Mouse (Mus musculus) heart, embryonic 16.5 days (tissue): ENCODE measurements around the gene Plekhd1. TPM values are rescaled to one million over a fixed set of nuclear protein-coding genes. Genes with fewer than 3 reads are reported as not detected.

Experiments used
- ATAC-seq: fragments of 200-750 bp; cut with Nextera tagmentation; replicated peaks from 2 replicates; pipeline ENCODE4 v1.8.0; 2017; ENCODE audit warnings: moderate number of reproducible peaks; ENCODE audit not compliant: insufficient read depth, low FRiP score; ENCODE audit errors: extremely low read depth
- H3K27ac ChIP-seq: fragments of 300-500 bp; sonication (generic); 2 replicates; pipeline ENCODE4 v1.5.1; 2014; ENCODE audit warnings: mild to moderate bottlenecking, low read length, control low read depth, moderate library complexity
- H3K27me3 ChIP-seq: fragments of 300-500 bp; sonication (generic); 2 replicates; pipeline ENCODE4 v1.6.1; 2014; ENCODE audit warnings: low read length, mixed read lengths; ENCODE audit not compliant: control insufficient read depth, insufficient read depth
- H3K36me3 ChIP-seq: fragments of 300-500 bp; sonication (generic); 2 replicates; pipeline ENCODE4 v1.6.1; 2014; ENCODE audit not compliant: control insufficient read depth, insufficient read depth
- H3K4me1 ChIP-seq: fragments of 300-500 bp; sonication (generic); 2 replicates; pipeline ENCODE4 v1.6.1; 2014; ENCODE audit warnings: low read length, mixed read lengths; ENCODE audit not compliant: control insufficient read depth, insufficient read depth
- H3K4me2 ChIP-seq: fragments of 300-500 bp; sonication (generic); 2 replicates; pipeline ENCODE4 v1.6.1; 2014; ENCODE audit warnings: low read depth, mild to moderate bottlenecking, control low read depth, low read length
- H3K4me3 ChIP-seq: fragments of 300-500 bp; sonication (generic); 2 replicates; pipeline ENCODE4 v1.5.1; 2014; ENCODE audit warnings: mild to moderate bottlenecking, control low read depth, low read length
- H3K9ac ChIP-seq: fragments of 300-500 bp; sonication (generic); 2 replicates; pipeline ENCODE4 v1.6.1; 2014; ENCODE audit warnings: low read length, control low read depth
- H3K9me3 ChIP-seq: fragments of 300-500 bp; sonication (generic); replicated peaks from 2 replicates; pipeline ENCODE4 v1.6.1; 2016; ENCODE audit warnings: low read length; ENCODE audit not compliant: control insufficient read depth
- WGBS: fragments of 180-500 bp; shearing (Covaris S2); extraction: QIAGEN DNeasy Blood & Tissue Kit; methylation state at CpG from one replicate; pipeline ENCODE4 v1.1.7; 2014; 5-methylcytosine and 5-hydroxymethylcytosine counted together
- polyA plus RNA-seq: library from polyadenylated mRNA; unstranded; fragments of >200 nt; fragmentation: Nextera tagmentation; extraction: Ambion mirVana; gene quantifications from 2 replicates; pipeline ENCODE4 v1.2.1, GENCODE M21; 2015

Gene Plekhd1
- polyA plus RNA-seq, 1 experiment from 2014 or later: 0.28 TPM

DNA sequence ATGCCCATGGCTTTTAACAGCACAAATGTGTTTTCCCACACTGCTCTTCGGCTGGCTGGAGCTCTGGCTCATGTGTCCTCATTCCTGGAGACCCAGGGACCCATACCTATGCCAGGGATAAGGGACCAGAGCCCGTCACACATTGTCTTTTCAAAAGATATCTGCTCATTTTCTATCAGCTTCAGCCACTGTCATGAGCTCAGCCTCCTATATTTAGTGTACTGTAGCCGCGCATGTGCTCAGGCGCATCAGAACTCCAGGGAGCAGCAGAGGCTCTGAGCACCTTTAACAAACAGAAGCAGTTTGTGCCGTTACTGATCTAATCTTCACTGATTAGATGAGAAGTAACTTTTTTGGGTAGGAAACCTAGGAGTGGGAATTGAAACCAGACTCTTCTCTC lies 23.5 kb downstream of the Plekhd1 start:
- ATAC-seq: peak; percentile 78; the same call in 1 of the 2 replicates
- Histone ChIP-seq H3K9me3 (no peaks in the 10 kb centered on the region), H3K27me3 (no peaks in the 10 kb centered on the region), H3K36me3 (no peaks in the 10 kb centered on the region), H3K9ac (peak overlapping the region; percentile 27; the same call in 1 of the 2 replicates), H3K4me2 (no peak overlapping the region), H3K4me1 (peaks cover 13% of the 10 kb centered on the region), H3K27ac (peak overlapping the region; percentile 80), H3K4me3 (no peak overlapping the region)
- WGBS: 32% methylated on average over 6 of the region's 6 CpGs

DNA sequence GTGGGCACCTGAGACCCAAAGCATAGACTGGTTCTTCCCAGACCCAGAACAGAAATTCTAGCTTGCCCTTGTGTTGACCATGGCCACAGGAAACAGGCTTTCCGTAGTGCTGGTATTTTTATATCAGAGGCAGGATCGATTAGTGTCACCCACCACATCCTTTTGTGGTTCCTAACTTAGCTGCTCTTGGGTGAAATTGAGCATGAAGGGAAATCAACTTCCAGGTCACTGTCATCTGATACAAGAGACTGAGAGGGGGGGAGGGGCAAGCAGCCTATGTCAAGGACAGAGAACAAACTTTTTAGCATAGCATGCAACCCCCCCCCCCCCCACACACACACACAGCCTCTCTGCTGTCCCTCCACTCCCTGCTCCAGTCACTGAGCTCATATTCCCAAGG lies 26.8 kb downstream of the Plekhd1 start:
- WGBS: 64% methylated on average over 2 of the region's 2 CpGs
- no peak for ATAC-seq

GRCm38 (mm10) chr12:80720507-80720906 lies 28.1 kb downstream of the Plekhd1 start:
- H3K4me2 ChIP-seq: no peak overlapping the region
- H3K36me3 ChIP-seq: no peaks in the 10 kb centered on the region
- 0 out of 2 replicates have a peak, but pooled peaks cover 4% of the 10 kb centered on the region for H3K27me3 ChIP-seq
- no peak overlapping the region for H3K27ac ChIP-seq
- no peak for ATAC-seq
- no peak overlapping the region for H3K9ac ChIP-seq
- no peaks in the 10 kb centered on the region for H3K9me3 ChIP-seq
- H3K4me1 ChIP-seq: peaks cover 9% of the 10 kb centered on the region
- H3K4me3 ChIP-seq: no peak overlapping the region
- 77% methylated on average over 12 of the region's 12 CpGs for WGBS

More for the DNA sequence above, 26.8 kb downstream of the Plekhd1 start:
- peaks cover 13% of the 10 kb centered on the region for H3K4me1 ChIP-seq
- no peak overlapping the region for H3K27ac ChIP-seq
- H3K4me2 ChIP-seq: no peak overlapping the region
- H3K9ac ChIP-seq: no peak overlapping the region
- no peaks in the 10 kb centered on the region for H3K9me3 ChIP-seq
- H3K4me3 ChIP-seq: no peak overlapping the region
- H3K36me3 ChIP-seq: no peaks in the 10 kb centered on the region
- no peaks in the 10 kb centered on the region for H3K27me3 ChIP-seq

- WGBS: 81% methylated on average over 15 of the region's 15 CpGs
- H3K4me1 ChIP-seq: peaks cover under 1% of the 10 kb centered on the region; the same call in 1 of the 2 replicates
- H3K27ac ChIP-seq: no peak overlapping the region
- no peaks in the 10 kb centered on the region for H3K36me3 ChIP-seq
- no peak overlapping the region for H3K9ac ChIP-seq
- no peak for ATAC-seq
- 0 out of 2 replicates have a peak, but pooled peaks cover 5% of the 10 kb centered on the region for H3K27me3 ChIP-seq
- H3K9me3 ChIP-seq: no peaks in the 10 kb centered on the region
- H3K4me3 ChIP-seq: no peak overlapping the region
- H3K4me2 ChIP-seq: no peak overlapping the region
These were observed 29.1 kb downstream of the Plekhd1 start for GRCm38 (mm10) chr12:80721458-80721857.

DNA sequence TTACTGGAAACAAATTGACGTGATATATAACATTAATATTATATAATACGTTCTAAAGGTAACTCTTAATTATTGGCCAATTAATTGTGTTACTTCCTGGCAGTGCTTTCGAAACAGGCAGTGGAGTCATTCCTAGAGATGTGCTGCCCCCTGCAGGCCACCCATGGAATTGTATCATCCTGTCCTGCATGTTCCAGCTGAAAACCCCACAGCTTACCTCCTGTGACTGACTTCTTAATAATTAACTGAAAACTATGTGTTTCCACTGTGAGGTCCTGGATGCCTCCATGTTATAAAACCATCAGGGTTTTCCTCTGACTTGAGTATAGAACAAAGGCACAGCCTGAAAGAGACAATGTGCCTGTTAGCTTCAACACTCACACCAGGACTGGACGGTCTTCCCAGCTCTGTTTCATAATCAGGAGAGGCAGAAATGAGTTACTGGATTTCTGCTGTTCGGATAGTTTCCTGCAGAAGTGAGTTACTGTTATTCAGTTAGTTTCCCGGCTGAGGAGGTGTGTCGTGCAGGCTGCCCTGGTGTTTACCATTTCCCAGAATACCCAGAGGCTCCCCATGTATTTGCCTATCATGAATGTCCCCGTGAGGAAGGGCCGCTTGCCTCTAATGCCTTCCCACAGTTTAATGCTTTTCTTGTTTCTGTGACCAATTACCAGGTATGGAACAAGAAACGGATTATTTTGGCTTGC lies 32.6 kb downstream of the Plekhd1 start:
- Histone ChIP-seq H3K4me1 (no peaks in the 10 kb centered on the region), H3K9ac (no peak overlapping the region), H3K36me3 (no peaks in the 10 kb centered on the region), H3K27ac (no peak overlapping the region), H3K27me3 (peaks cover 9% of the 10 kb centered on the region; the same call in 1 of the 2 replicates), H3K4me2 (no peak overlapping the region), H3K4me3 (no peak overlapping the region), H3K9me3 (no peaks in the 10 kb centered on the region)
- ATAC-seq: no peak
- 27% methylated on average over 10 of the region's 10 CpGs for WGBS

DNA sequence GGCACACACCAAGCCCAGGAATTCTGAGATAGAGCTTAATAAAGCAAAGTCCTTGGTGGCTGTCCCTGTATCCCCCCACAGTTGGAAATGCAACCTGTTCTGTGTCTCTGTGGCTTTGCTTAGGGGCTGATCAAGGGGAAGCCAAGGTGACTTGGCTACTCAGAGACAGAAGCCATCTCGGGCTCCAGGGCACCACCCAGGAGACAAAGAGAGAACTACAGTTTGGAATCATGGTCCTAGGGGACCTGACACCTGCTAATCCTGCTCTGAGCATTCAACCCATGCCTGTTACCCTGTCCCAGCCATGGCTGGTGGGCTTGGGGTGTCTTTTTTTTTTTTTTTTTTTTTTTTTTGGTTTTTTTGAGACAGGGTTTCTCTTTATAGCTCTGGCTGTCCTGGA lies 35.8 kb downstream of the Plekhd1 start:
- Histone ChIP-seq H3K27ac (no peak overlapping the region), H3K9me3 (no peaks in the 10 kb centered on the region), H3K4me2 (no peak overlapping the region), H3K27me3 (peaks cover 9% of the 10 kb centered on the region; the same call in 1 of the 2 replicates), H3K4me3 (no peak overlapping the region), H3K4me1 (no peaks in the 10 kb centered on the region), H3K36me3 (no peaks in the 10 kb centered on the region), H3K9ac (no peak overlapping the region)
- ATAC-seq: no peak
- 16% methylated on average over 1 of the region's 1 CpGs for WGBS

DNA sequence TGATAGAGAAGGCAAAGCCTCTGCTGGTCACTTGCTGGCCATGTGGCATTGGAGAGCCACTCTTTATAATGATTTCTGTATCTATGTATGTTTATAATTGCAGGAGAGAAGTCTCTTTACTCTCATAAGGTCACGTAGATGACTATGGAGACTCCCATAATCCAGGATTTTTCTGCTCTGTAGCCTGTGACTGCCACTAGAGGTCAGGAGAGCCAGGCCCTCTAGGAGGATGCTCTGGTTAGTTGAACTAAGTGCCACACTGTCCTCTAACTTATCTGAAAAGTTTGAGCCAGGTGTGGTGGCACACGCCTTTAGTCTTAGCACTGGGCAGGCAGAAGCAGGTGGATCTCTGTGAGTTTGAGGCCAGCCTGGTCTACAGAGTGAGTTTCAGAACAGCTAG lies 36.4 kb downstream of the Plekhd1 start:
- Histone ChIP-seq H3K9me3 (no peaks in the 10 kb centered on the region), H3K9ac (no peak overlapping the region), H3K36me3 (no peaks in the 10 kb centered on the region), H3K4me1 (no peaks in the 10 kb centered on the region), H3K27me3 (peaks cover 9% of the 10 kb centered on the region; the same call in 1 of the 2 replicates), H3K4me2 (no peak overlapping the region), H3K4me3 (no peak overlapping the region), H3K27ac (no peak overlapping the region)
- WGBS: 43% methylated on average over 2 of the region's 2 CpGs
- ATAC-seq: no peak

DNA sequence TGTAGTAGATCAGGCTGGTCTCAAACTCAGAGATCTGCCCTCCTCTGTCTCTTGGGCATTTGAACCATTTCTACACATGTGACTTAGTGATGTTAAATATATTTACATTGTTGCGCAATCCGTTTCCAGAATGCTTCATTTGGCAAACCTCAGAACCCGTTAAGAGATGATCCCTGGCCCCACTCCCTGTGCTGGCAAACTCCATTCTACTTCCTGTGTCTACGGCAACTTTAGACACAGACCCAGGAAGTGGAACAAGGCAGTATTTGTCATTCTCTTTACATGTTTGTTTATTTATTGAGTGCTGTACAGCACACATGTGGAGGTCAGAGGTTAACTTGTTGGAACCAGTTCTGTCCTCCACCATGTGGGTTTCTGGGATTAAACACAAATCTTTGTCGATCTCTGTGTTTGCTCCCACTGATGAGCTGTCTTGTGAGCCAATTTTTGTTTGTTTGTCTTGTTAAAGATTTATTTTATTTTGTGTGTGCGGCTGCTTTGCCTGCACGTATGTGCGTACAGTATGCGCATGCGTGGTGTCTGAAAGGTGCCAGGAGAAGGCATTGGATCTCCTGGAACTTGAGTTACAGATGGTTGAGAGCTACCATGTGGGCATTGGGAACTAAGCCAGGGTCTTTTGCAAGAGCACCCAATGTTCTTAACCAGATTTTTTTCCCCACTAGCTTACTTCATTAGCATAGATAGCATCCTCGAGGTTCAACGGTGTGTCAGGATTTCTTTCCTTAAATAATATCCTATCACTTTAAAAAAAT lies 37.6 kb downstream of the Plekhd1 start:
- H3K27me3 ChIP-seq: peaks cover 9% of the 10 kb centered on the region; the same call in 1 of the 2 replicates
- ATAC-seq: no peak
- no peak overlapping the region for H3K27ac ChIP-seq
- no peak overlapping the region for H3K9ac ChIP-seq
- H3K36me3 ChIP-seq: no peaks in the 10 kb centered on the region
- H3K9me3 ChIP-seq: no peaks in the 10 kb centered on the region
- H3K4me2 ChIP-seq: no peak overlapping the region
- H3K4me3 ChIP-seq: no peak overlapping the region
- no peaks in the 10 kb centered on the region for H3K4me1 ChIP-seq
- 71% methylated on average over 12 of the region's 12 CpGs for WGBS

DNA sequence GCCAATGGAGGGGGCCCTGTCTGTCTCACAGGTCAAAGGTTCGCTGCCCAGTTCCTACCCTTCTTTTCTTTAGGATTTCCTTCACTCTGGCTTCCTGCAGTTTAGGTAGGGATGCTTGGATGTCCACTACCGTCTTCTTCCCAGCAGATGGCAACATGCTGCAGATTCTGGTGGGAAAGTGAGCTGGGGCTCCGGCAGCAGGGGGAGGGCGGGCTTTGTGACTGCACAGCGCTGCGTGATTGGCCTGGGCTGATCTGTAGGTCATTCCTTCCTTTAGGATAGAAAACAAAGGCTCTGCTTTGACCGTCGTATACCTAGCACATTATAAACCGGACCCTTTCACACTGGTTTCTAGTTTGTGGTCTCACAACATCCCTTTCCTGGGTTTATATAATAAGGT lies 38.2 kb downstream of the Plekhd1 start:
- 8% methylated on average over 9 of the region's 9 CpGs for WGBS
- Histone ChIP-seq H3K9ac (no peak overlapping the region), H3K4me3 (no peak overlapping the region), H3K27me3 (peaks cover 5% of the 10 kb centered on the region; the same call in 1 of the 2 replicates), H3K36me3 (no peaks in the 10 kb centered on the region), H3K27ac (no peak overlapping the region), H3K4me1 (no peaks in the 10 kb centered on the region), H3K9me3 (no peaks in the 10 kb centered on the region), H3K4me2 (peak overlapping the region; percentile 49; the same call in 1 of the 2 replicates)
- peak; percentile 79; the same call in 1 of the 2 replicates for ATAC-seq
